Mouse (Mus musculus) liver, embryonic 13.5 days (tissue): ENCODE measurements around the gene Rnf180. TPM values are rescaled to one million over a fixed set of nuclear protein-coding genes. Genes with fewer than 3 reads are reported as not detected.
"Not testable (repeated sequence)": the region's sequence is repeated elsewhere in the genome, so short reads cannot be mapped to it uniquely, and the experiment has no call there.

ENCODE experiments used
- ATAC-seq: fragments of 200-750 bp; cut with Nextera tagmentation; 2 replicates; pipeline ENCODE4 v1.8.0; 2017; ENCODE audit warnings: low read depth, mild to moderate bottlenecking, moderate number of reproducible peaks, moderate library complexity
- DNase-seq: peaks from one replicate; pipeline ENCODE4 v3.0.0; 2022
- H3K27ac ChIP-seq: fragments of 300-500 bp; sonication (generic); 2 replicates; pipeline ENCODE4 v1.5.1; 2015; ENCODE audit warnings: moderate library complexity, mild to moderate bottlenecking, inconsistent platforms
- H3K27me3 ChIP-seq: fragments of 300-500 bp; sonication (generic); 2 replicates; pipeline ENCODE4 v1.6.1; 2015; ENCODE audit warnings: mild to moderate bottlenecking, inconsistent platforms
- H3K36me3 ChIP-seq: fragments of 300-500 bp; sonication (generic); 2 replicates; pipeline ENCODE4 v1.6.1; 2015; ENCODE audit warnings: mild to moderate bottlenecking, inconsistent platforms
- H3K4me1 ChIP-seq: fragments of 300-500 bp; sonication (generic); replicated peaks from 2 replicates; pipeline ENCODE4 v1.6.1; 2015; ENCODE audit warnings: inconsistent platforms
- H3K4me2 ChIP-seq: fragments of 300-500 bp; sonication (generic); 2 replicates; pipeline ENCODE4 v1.6.1; 2015; ENCODE audit warnings: inconsistent platforms, mild to moderate bottlenecking, moderate library complexity
- H3K4me3 ChIP-seq: fragments of 300-500 bp; sonication (generic); replicated peaks from 2 replicates; pipeline ENCODE4 v1.5.1; 2015; ENCODE audit warnings: mild to moderate bottlenecking, inconsistent platforms
- H3K9ac ChIP-seq: fragments of 300-500 bp; sonication (generic); 2 replicates; pipeline ENCODE4 v1.6.1; 2015; ENCODE audit warnings: mild to moderate bottlenecking, inconsistent platforms
- H3K9me3 ChIP-seq: fragments of 300-500 bp; sonication (generic); replicated peaks from 2 replicates; pipeline ENCODE4 v1.6.1; 2016; ENCODE audit warnings: inconsistent platforms
- WGBS: fragments of 180-500 bp; shearing (Covaris S2); methylation state at CpG from one replicate; pipeline ENCODE4 v1.1.7; 2015; ENCODE audit not compliant: insufficient replicate concordance; 5-methylcytosine and 5-hydroxymethylcytosine counted together
- polyA plus RNA-seq: library from polyadenylated mRNA; unstranded; fragments of >200 nt; fragmentation: Nextera tagmentation; extraction: Ambion mirVana; gene quantifications from 2 replicates; pipeline ENCODE4 v1.2.1, GENCODE M21; 2015

The Rnf180 gene
- 0.94 and 0.96 TPM in 2 replicates for polyA plus RNA-seq

DNA sequence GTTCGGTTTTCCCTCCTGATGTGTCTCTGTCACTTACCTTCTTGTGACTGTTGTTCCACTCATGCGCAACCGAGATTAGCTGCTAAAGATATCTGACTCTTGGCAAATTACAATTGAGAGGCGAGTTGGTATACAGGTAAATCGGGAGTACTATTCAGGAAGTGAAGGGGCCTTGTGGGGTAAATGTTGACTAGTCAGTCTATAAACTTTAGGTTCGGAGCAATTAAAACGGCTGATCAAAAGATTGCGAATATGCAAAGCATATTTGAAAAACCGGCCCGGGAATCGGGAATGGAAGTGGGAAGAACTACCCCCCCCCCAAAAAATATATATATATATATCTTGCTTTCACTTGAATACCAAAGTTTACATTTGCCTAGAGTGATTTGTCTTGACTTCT is at the start of gene Rnf180:
TSS of gene Rnf180 (minus strand) at position 101 of the 400 bp plus-strand sequence.
- WGBS = 46% methylated on average over 11 of the region's 11 CpGs
- peak within 1 kb of the TSS; percentile 82 for H3K4me2 ChIP-seq
- no peak for DNase-seq
- H3K9ac ChIP-seq = peak within 1 kb of the TSS; percentile 64
- peaks cover 4% of the 10 kb centered on the region; the same call in 1 of the 2 replicates for H3K4me1 ChIP-seq
- no peaks in the 10 kb centered on the region for H3K36me3 ChIP-seq
- H3K27me3 ChIP-seq = peaks cover 22% of the 10 kb centered on the region
- peak within 1 kb of the TSS; percentile 67 for H3K4me3 ChIP-seq
- H3K9me3 ChIP-seq = no peaks in the 10 kb centered on the region
- no peak for ATAC-seq
- H3K27ac ChIP-seq = no peak within 1 kb of the TSS

DNA sequence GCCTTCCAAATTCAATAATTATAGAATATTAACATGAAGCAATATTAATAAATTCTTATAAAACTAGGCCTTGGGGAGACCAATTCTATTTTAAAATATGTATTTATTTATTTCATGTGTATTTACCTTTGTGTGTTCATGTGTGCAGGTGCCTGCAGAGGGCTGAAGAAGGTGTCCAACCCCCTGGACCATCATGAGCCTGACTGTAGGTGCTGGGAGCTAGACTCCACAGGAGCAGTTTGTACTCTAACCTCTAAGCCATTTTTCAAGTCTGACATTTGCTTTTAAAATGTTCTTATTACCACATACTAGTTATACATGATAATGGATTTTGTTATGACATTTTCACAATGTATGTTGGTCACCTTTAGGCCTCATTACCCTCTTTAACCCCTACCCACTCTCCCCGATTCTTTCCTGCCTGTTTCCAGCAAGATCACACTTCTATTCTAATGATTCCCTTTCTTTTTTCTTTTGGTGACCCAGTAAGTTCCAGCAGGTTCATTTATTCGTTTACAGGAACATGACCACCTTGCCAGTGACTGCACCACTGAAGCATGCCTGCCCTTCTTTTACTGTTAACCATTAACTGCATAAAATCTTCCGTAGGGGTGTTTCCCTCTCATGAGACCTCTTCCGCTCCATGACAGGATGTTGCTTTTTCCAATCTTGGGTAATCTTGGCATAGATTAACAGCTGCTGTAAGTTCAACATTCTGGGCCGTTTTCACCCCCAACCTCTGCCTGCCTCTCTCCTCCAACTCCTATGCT is 36.8 kb upstream of the Rnf180 start:
- no peak for DNase-seq
- Histone ChIP-seq H3K27ac (no peak overlapping the region), H3K4me2 (no peak overlapping the region), H3K36me3 (no peaks in the 10 kb centered on the region), H3K9me3 (no peaks in the 10 kb centered on the region), H3K4me3 (no peak overlapping the region), H3K9ac (no peak overlapping the region), H3K27me3 (no peaks in the 10 kb centered on the region), H3K4me1 (no peaks in the 10 kb centered on the region)
- no peak for ATAC-seq
- 56% methylated on average over 5 of the region's 5 CpGs for WGBS

GRCm38 (mm10) chr13:105326946-105327345 is 32.3 kb upstream of the Rnf180 start:
- Histone ChIP-seq H3K9ac (no peak overlapping the region), H3K4me3 (no peak overlapping the region), H3K36me3 (no peaks in the 10 kb centered on the region), H3K27me3 (no peaks in the 10 kb centered on the region), H3K9me3 (no peaks in the 10 kb centered on the region), H3K4me2 (no peak overlapping the region), H3K4me1 (no peaks in the 10 kb centered on the region), H3K27ac (no peak overlapping the region)
- DNase-seq (no peak), ATAC-seq (no peak)
- 17% methylated on average over 1 of the region's 1 CpGs for WGBS

- no peaks in the 10 kb centered on the region for H3K4me1 ChIP-seq
- H3K9me3 ChIP-seq = no peaks in the 10 kb centered on the region
- no peak for ATAC-seq
- no peaks in the 10 kb centered on the region for H3K27me3 ChIP-seq
- H3K9ac ChIP-seq = no peak overlapping the region
- WGBS = 81% methylated on average over 1 of the region's 1 CpGs
- no peak overlapping the region for H3K27ac ChIP-seq
- DNase-seq = no peak
- no peaks in the 10 kb centered on the region for H3K36me3 ChIP-seq
- H3K4me3 ChIP-seq = no peak overlapping the region
- H3K4me2 ChIP-seq = no peak overlapping the region
Measured at GRCm38 (mm10) chr13:105316926-105317325, 22.3 kb upstream of the Rnf180 start.

DNA sequence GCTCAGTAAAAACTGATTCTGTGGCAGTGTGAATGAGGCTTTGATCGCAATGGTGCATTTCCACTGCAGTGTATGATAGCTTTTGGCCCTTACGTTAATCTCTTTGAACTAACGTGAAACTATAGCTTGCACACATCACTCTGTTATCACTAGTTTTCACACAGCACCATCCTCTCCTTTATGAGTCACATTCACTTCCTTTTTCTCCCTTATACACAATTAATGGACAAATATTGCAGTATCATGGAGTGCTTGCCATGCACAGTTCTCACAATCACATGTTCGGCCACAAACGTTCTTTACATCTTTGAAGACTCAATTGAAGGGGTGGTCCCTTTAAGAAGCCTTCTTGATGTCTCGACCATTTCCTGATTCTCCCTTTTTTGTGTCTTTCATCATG is 21.4 kb upstream of the Rnf180 start:
- Histone ChIP-seq H3K27me3 (no peaks in the 10 kb centered on the region), H3K36me3 (no peaks in the 10 kb centered on the region), H3K27ac (no peak overlapping the region), H3K4me2 (no peak overlapping the region), H3K4me3 (no peak overlapping the region), H3K9me3 (no peaks in the 10 kb centered on the region), H3K9ac (no peak overlapping the region), H3K4me1 (no peaks in the 10 kb centered on the region)
- ATAC-seq (no peak), DNase-seq (no peak)
- WGBS = 43% methylated on average over 6 of the region's 6 CpGs

DNA sequence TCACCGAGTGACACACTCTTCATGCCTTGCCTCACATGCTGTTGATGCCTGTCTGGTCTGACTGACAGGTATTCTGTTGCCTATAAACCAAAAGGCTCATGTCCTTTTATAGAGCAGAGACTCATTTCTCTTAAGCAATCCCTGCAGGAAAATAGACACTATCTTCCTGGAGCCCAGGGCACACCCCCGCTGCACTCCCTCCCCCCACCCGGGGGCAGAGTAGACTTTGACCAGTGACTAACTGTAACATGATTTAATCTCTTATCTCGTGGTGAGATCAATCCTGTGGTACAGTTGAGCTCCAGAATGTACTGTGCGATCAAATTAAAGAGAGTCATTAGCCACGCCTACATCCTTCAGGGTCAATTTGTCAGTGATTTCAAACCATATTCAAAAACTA is 18.1 kb upstream of the Rnf180 start:
- Histone ChIP-seq H3K36me3 (no peaks in the 10 kb centered on the region), H3K4me3 (no peak overlapping the region), H3K4me2 (no peak overlapping the region), H3K27ac (no peak overlapping the region), H3K4me1 (no peaks in the 10 kb centered on the region), H3K9ac (no peak overlapping the region), H3K9me3 (no peaks in the 10 kb centered on the region), H3K27me3 (no peaks in the 10 kb centered on the region)
- DNase-seq (no peak), ATAC-seq (peak; percentile 45; the same call in 1 of the 2 replicates)
- WGBS = 55% methylated on average over 6 of the region's 6 CpGs

- ATAC-seq = peak; percentile 74
- not testable (repeated sequence) for H3K4me1 ChIP-seq, H3K27ac ChIP-seq, H3K9me3 ChIP-seq, H3K9ac ChIP-seq, H3K4me2 ChIP-seq, H3K36me3 ChIP-seq, DNase-seq, H3K4me3 ChIP-seq, H3K27me3 ChIP-seq
- 34% methylated on average over 4 of the region's 4 CpGs for WGBS
Measured at GRCm38 (mm10) chr13:105310562-105310961, 15.9 kb upstream of the Rnf180 start.

GRCm38 (mm10) chr13:105305513-105305912 is 10.9 kb upstream of the Rnf180 start:
- no peaks in the 10 kb centered on the region for H3K36me3 ChIP-seq
- no peak overlapping the region for H3K4me3 ChIP-seq
- no peak overlapping the region for H3K27ac ChIP-seq
- no peak overlapping the region for H3K4me2 ChIP-seq
- ATAC-seq (no peak), DNase-seq (no peak)
- no peaks in the 10 kb centered on the region for H3K9me3 ChIP-seq
- H3K27me3 ChIP-seq = no peaks in the 10 kb centered on the region
- no peak overlapping the region for H3K9ac ChIP-seq
- WGBS = 71% methylated on average over 2 of the region's 2 CpGs
- no peaks in the 10 kb centered on the region for H3K4me1 ChIP-seq

- no peaks in the 10 kb centered on the region for H3K27me3 ChIP-seq
- no peaks in the 10 kb centered on the region for H3K36me3 ChIP-seq
- H3K27ac ChIP-seq = no peak overlapping the region
- H3K4me3 ChIP-seq = no peak overlapping the region
- H3K4me2 ChIP-seq = no peak overlapping the region
- H3K9ac ChIP-seq = no peak overlapping the region
- DNase-seq (no peak), ATAC-seq (no peak)
- 57% methylated on average over 4 of the region's 4 CpGs for WGBS
- no peaks in the 10 kb centered on the region for H3K9me3 ChIP-seq
- H3K4me1 ChIP-seq = peaks cover 8% of the 10 kb centered on the region; the same call in 1 of the 2 replicates
Measured at GRCm38 (mm10) chr13:105304054-105304453, 9.4 kb upstream of the Rnf180 start.

DNA sequence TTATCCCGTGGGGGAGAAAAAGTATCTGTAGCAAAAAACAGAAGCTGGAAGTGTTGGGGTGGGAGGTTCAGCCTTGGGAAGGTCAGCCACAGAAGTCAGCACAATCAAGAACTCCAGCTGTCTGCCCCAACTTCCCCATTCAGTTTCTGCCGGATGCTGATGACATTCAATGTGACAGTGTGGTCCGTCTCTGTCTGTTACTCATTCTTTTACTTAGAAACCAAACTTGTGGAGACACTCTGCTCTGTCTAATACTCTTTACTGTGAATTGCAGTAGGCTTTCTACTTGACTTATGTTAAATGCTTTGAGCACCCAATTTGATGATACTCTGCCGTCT is 5.4 kb upstream of the Rnf180 start:
- WGBS = 13% methylated on average over 4 of the region's 4 CpGs
- no peak overlapping the region for H3K4me2 ChIP-seq
- no peaks in the 10 kb centered on the region for H3K36me3 ChIP-seq
- H3K9ac ChIP-seq = no peak overlapping the region
- peak; percentile 72 for ATAC-seq
- no peak overlapping the region for H3K4me3 ChIP-seq
- peaks cover 2% of the 10 kb centered on the region; the same call in 1 of the 2 replicates for H3K27me3 ChIP-seq
- DNase-seq = no peak
- no peaks in the 10 kb centered on the region for H3K9me3 ChIP-seq
- peaks cover 8% of the 10 kb centered on the region; the same call in 1 of the 2 replicates for H3K4me1 ChIP-seq
- no peak overlapping the region for H3K27ac ChIP-seq

DNA sequence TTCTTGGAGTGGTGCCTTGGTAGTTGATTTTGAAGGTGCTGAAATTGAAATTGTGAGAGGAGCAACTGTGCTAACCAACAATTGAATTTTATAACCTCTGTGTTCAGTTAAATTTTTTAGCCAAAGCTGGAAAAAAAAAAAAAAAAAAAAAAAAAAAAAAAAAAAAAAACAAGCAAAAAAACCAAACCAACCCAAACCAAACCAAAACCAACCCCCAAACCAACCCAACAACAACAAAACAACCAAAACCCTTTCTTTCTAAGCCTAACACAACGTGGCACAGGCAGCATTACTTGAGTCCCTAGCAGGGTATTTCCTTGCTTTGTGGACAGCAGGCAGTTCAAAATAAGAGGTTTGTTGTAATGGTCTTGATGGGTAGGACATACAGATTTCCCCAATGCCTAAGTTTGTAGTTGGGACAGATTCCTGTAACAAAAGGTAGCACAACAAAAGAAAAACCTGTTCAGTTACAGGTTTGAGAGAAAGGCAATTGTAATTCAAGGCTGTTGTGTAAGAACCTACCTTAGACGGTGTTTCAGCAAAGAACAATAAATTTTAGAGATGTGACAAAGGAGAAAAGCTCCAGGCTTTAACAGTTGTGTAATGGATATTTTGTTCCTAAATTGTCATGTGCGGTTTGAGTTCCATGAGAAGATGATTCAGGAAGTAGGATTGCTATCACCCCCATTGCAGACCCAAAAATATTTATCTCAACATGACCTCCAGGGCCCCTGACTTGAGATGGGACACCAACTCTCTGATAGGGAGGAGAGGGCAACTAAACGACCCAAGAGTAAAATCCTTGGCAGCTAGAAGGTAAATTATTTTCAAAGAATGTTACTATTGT is 4.8 kb upstream of the Rnf180 start:
- no peak for DNase-seq
- whole genome bisulfite sequencing = 12% methylated on average over 4 of the region's 4 CpGs
- Histone ChIP-seq H3K4me3 (no peak overlapping the region), H3K27me3 (peaks cover 8% of the 10 kb centered on the region), H3K9me3 (no peaks in the 10 kb centered on the region), H3K9ac (no peak overlapping the region), H3K4me2 (no peak overlapping the region), H3K36me3 (no peaks in the 10 kb centered on the region), H3K27ac (peak overlapping the region; percentile 39; the same call in 1 of the 2 replicates), H3K4me1 (peaks cover 8% of the 10 kb centered on the region; the same call in 1 of the 2 replicates)
- ATAC-seq = peak; percentile 29; the same call in 1 of the 2 replicates
